Mouse (Mus musculus) ES-E14 (cell line): ENCODE results near the gene Itga2b. TPM values are rescaled to one million over a fixed set of nuclear protein-coding genes. Genes with fewer than 3 reads are reported as not detected.

Experiments used
- DNase-seq: peaks from one replicate; pipeline ENCODE4 v3.0.0-alpha.2; 2013; ENCODE audit warnings: low read depth, low spot score
- H3K27ac ChIP-seq: 2 replicates; pipeline ENCODE4 v1.5.1; 2012; ENCODE audit warnings: low read depth, mild to moderate bottlenecking, low read length, moderate library complexity, mixed read lengths; ENCODE audit not compliant: poor library complexity, insufficient read depth, severe bottlenecking
- H3K36me3 ChIP-seq: 2 replicates; pipeline ENCODE4 v1.6.1; 2012; ENCODE audit warnings: mild to moderate bottlenecking, low read length, moderate library complexity, mixed read lengths; ENCODE audit not compliant: control insufficient read depth, poor library complexity, insufficient read depth, severe bottlenecking
- H3K4me1 ChIP-seq, 2 experiments: fragments of 150-350 bp in 1 of 2; sonication (generic) in 1 of 2; 2 replicates each; pipeline ENCODE4 v1.6.1; 2012; ENCODE audit warnings: low read length in 2 of 2, mild to moderate bottlenecking in 1 of 2, mixed read lengths in 1 of 2; ENCODE audit not compliant: control insufficient read depth in 2 of 2, insufficient read depth in 2 of 2, poor library complexity in 1 of 2
- H3K4me3 ChIP-seq, 2 experiments: fragments of 150-350 bp in 1 of 2; sonication (generic) in 1 of 2; 2 replicates each; pipeline ENCODE4 v1.5.1; 2012; ENCODE audit warnings: low read length in 2 of 2, low read depth in 1 of 2, mild to moderate bottlenecking in 1 of 2, mixed read lengths in 1 of 2; ENCODE audit not compliant: insufficient read depth in 1 of 2, poor library complexity in 1 of 2, severe bottlenecking in 1 of 2
- H3K9ac ChIP-seq: 2 replicates; pipeline ENCODE4 v1.6.1; 2012; ENCODE audit warnings: low read depth, mild to moderate bottlenecking, low read length, mixed read lengths; ENCODE audit not compliant: poor library complexity, insufficient read depth, severe bottlenecking
- H3K9me3 ChIP-seq: fragments of 150-350 bp; sonication (generic); 2 replicates; pipeline ENCODE4 v1.6.1; 2012; ENCODE audit warnings: low read depth, mild to moderate bottlenecking, low read length; ENCODE audit not compliant: control insufficient read depth, insufficient read depth
- CHD2 ChIP-seq: IDR thresholded peaks from 2 replicates; pipeline ENCODE4 v1.6.1; 2014; ENCODE audit warnings: mild to moderate bottlenecking, low read depth, low read length, inconsistent platforms
- HCFC1 ChIP-seq: IDR thresholded peaks from 2 replicates; pipeline ENCODE4 v1.6.1; 2012; ENCODE audit warnings: low read length, inconsistent platforms, borderline replicate concordance; ENCODE audit not compliant: insufficient read depth
- MAFK ChIP-seq: IDR thresholded peaks from 2 replicates; pipeline ENCODE4 v1.6.1; 2014; ENCODE audit warnings: mild to moderate bottlenecking, low read depth, low read length, inconsistent platforms; ENCODE audit not compliant: insufficient read depth
- ZC3H11A ChIP-seq: IDR thresholded peaks from 2 replicates; pipeline ENCODE4 v1.6.1; 2012; ENCODE audit warnings: low read depth, mild to moderate bottlenecking, inconsistent platforms, low read length, borderline replicate concordance
- ZNF384 ChIP-seq: IDR thresholded peaks from 2 replicates; pipeline ENCODE4 v1.6.1; 2012; ENCODE audit warnings: low read depth, low read length, inconsistent platforms
- in situ Hi-C, 2 experiments: fragments of 600-800 bp; cut with MboI; formaldehyde crosslinking; loops; one replicate each; pipeline ENCODE4 v1.15.1; 2025; ENCODE audit warnings: low sequenced_read_pairs in 2 of 2, inconsistent platforms in 1 of 2; ENCODE audit not compliant: unreplicated experiment in 2 of 2
- total RNA-seq: library from RNA; depleted of rRNA; stranded (reverse); fragments of 300-350 nt; gene quantifications from 2 replicates; pipeline ENCODE4 v1.2.3, GENCODE M21; 2012

Itga2b gene
- total RNA-seq, 1 experiment = 6.6 TPM

DNA sequence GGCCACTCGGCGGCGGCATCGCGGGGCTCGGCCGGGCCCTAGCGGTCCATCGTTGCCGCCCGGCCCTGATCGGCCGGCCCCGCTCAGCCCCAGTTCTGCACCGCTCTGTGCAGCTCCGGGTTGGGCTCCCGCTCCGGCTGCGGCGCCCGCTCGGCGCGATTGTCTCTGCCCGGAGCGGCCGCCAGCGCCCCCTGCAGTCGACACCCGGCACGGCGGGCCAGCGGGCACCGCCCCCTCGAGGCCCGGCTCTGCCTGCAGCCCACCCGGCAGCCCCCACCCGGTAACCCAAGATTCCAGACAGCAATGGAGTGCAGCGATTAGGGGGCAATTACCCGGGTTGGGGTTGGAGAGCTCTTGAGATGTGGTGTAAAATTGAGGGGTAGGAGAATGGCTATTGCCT, 22.4 kb downstream of the Itga2b start, which contains the start of gene Fam171a2:
Gene Fam171a2, minus strand, starts transcription at position 186 of the 400 bp plus-strand sequence.
- peak within 1 kb of the TSS; percentile 79 for H3K9ac ChIP-seq
- in situ Hi-C loops = no loop called here
- H3K9me3 ChIP-seq = no peaks in the 10 kb centered on the region; the same call in 1 of the 2 replicates
- H3K4me1 ChIP-seq = peaks cover 2 to 31% of the 10 kb centered on the region in 2 experiments; a peak in 2 of 4 replicates
- H3K27ac ChIP-seq = peak within 1 kb of the TSS; percentile 0; the same call in 1 of the 2 replicates
- peak within 1 kb of the TSS; percentile 76 to 93 for H3K4me3 ChIP-seq
- peak; percentile 59 for DNase-seq
- no peaks in the 10 kb centered on the region for H3K36me3 ChIP-seq
- TF ChIP-seq CHD2 (no peak), MAFK (no peak), HCFC1 (peak; percentile 19; the same call in 1 of the 2 replicates)

- Histone ChIP-seq H3K4me3 (peak overlapping the region; percentile 76 to 93), H3K27ac (peak overlapping the region; percentile 0; the same call in 1 of the 2 replicates), H3K36me3 (no peaks in the 10 kb centered on the region), H3K9ac (peak overlapping the region; percentile 79), H3K4me1 (peaks cover 2 to 31% of the 10 kb centered on the region in 2 experiments; a peak in 2 of 4 replicates), H3K9me3 (no peaks in the 10 kb centered on the region; the same call in 1 of the 2 replicates)
- in situ Hi-C loops = no loop called here
- TF ChIP-seq HCFC1 = no peak
- no peak for TF ChIP-seq ZNF384
- TF ChIP-seq MAFK = no peak
- no peak for TF ChIP-seq CHD2
- TF ChIP-seq ZC3H11A = no peak
- no peak for DNase-seq
Observed at GRCm38 (mm10) chr11:102446581-102447461, 23.1 kb downstream of the Itga2b start.

- Histone ChIP-seq H3K27ac (no peak overlapping the region), H3K9me3 (no peaks in the 10 kb centered on the region), H3K4me3 (no peak overlapping the region; a peak in 1 of 4 replicates), H3K9ac (no peak overlapping the region), H3K36me3 (no peaks in the 10 kb centered on the region), H3K4me1 (peaks cover 2 to 31% of the 10 kb centered on the region in 2 experiments; a peak in 2 of 4 replicates)
- no peak for DNase-seq
- no peak for TF ChIP-seq HCFC1
- TF ChIP-seq CHD2 = no peak
- TF ChIP-seq ZC3H11A = no peak
- no peak for TF ChIP-seq MAFK
- TF ChIP-seq ZNF384 = no peak
- in situ Hi-C loops = no loop called here
Observed at GRCm38 (mm10) chr11:102445891-102446361, 24.0 kb downstream of the Itga2b start.

GRCm38 (mm10) chr11:102445264-102445890, 24.5 kb downstream of the Itga2b start:
- Histone ChIP-seq H3K36me3 (no peaks in the 10 kb centered on the region), H3K27ac (no peak overlapping the region), H3K4me1 (peaks cover 2 to 31% of the 10 kb centered on the region in 2 experiments; a peak in 2 of 4 replicates), H3K9me3 (no peaks in the 10 kb centered on the region), H3K4me3 (no peak overlapping the region), H3K9ac (no peak overlapping the region)
- peak; percentile 56 for DNase-seq
- TF ChIP-seq CHD2 (no peak), MAFK (no peak), HCFC1 (no peak), ZC3H11A (no peak), ZNF384 (no peak)
- in situ Hi-C loops = no loop called here
